Mouse (Mus musculus) kidney, postnatal 0 days (tissue): ENCODE data around the gene Cxcl12. TPM values are rescaled to one million over a fixed set of nuclear protein-coding genes. Genes with fewer than 3 reads are reported as not detected.

Experiments used
- ATAC-seq: fragments of 200-750 bp; cut with Nextera tagmentation; replicated peaks from 2 replicates; pipeline ENCODE4 v1.8.0; 2017; ENCODE audit warnings: low read depth, moderate number of reproducible peaks, moderate TSS enrichment, moderate library complexity; ENCODE audit not compliant: low FRiP score
- DNase-seq: peaks from one replicate; pipeline ENCODE4 v3.0.0-alpha.2; 2016; ENCODE audit warnings: low spot score
- H3K27ac ChIP-seq: fragments of 300-500 bp; sonication (generic); 2 replicates; pipeline ENCODE4 v1.5.1; 2014; ENCODE audit warnings: mild to moderate bottlenecking
- H3K27me3 ChIP-seq: fragments of 300-500 bp; sonication (generic); 2 replicates; pipeline ENCODE4 v1.6.1; 2014; ENCODE audit warnings: low read length, mixed read lengths; ENCODE audit not compliant: insufficient read depth
- H3K36me3 ChIP-seq: fragments of 300-500 bp; sonication (generic); 2 replicates; pipeline ENCODE4 v1.6.1; 2014; ENCODE audit warnings: low read length, mixed read lengths; ENCODE audit not compliant: insufficient read depth
- H3K4me1 ChIP-seq: fragments of 300-500 bp; sonication (generic); replicated peaks from 2 replicates; pipeline ENCODE4 v1.6.1; 2014; ENCODE audit warnings: antibody characterized with exemption, low read length, mixed read lengths; ENCODE audit not compliant: insufficient read depth
- H3K4me2 ChIP-seq: fragments of 300-500 bp; sonication (generic); 2 replicates; pipeline ENCODE4 v1.6.1; 2014; ENCODE audit warnings: mild to moderate bottlenecking, low read length, moderate library complexity, mixed read lengths
- H3K4me3 ChIP-seq: fragments of 300-500 bp; sonication (generic); replicated peaks from 2 replicates; pipeline ENCODE4 v1.5.1; 2014; ENCODE audit warnings: low read depth, low read length
- H3K9ac ChIP-seq: fragments of 300-500 bp; sonication (generic); 2 replicates; pipeline ENCODE4 v1.6.1; 2014; ENCODE audit warnings: low read depth, low read length
- H3K9me3 ChIP-seq: fragments of 300-500 bp; sonication (generic); replicated peaks from 2 replicates; pipeline ENCODE4 v1.6.1; 2016; ENCODE audit warnings: low read length, inconsistent platforms, mixed read lengths
- CTCF ChIP-seq: IDR thresholded peaks from 2 replicates; pipeline ENCODE4 v1.5.1; 2016; ENCODE audit warnings: antibody characterized with exemption, low read depth, mild to moderate bottlenecking, moderate library complexity
- WGBS: fragments of 180-500 bp; shearing (Covaris S2); extraction: QIAGEN DNeasy Blood & Tissue Kit; methylation state at CpG from one replicate; pipeline ENCODE4 v1.1.7; 2014; 5-methylcytosine and 5-hydroxymethylcytosine counted together
- polyA plus RNA-seq: library from polyadenylated mRNA; unstranded; fragments of >200 nt; fragmentation: Nextera tagmentation; extraction: Ambion mirVana; gene quantifications from 2 replicates; pipeline ENCODE4 v1.2.1, GENCODE M21; 2015

Cxcl12 gene
- polyA plus RNA-seq, 1 experiment from 2014 or later, result 204 TPM

DNA sequence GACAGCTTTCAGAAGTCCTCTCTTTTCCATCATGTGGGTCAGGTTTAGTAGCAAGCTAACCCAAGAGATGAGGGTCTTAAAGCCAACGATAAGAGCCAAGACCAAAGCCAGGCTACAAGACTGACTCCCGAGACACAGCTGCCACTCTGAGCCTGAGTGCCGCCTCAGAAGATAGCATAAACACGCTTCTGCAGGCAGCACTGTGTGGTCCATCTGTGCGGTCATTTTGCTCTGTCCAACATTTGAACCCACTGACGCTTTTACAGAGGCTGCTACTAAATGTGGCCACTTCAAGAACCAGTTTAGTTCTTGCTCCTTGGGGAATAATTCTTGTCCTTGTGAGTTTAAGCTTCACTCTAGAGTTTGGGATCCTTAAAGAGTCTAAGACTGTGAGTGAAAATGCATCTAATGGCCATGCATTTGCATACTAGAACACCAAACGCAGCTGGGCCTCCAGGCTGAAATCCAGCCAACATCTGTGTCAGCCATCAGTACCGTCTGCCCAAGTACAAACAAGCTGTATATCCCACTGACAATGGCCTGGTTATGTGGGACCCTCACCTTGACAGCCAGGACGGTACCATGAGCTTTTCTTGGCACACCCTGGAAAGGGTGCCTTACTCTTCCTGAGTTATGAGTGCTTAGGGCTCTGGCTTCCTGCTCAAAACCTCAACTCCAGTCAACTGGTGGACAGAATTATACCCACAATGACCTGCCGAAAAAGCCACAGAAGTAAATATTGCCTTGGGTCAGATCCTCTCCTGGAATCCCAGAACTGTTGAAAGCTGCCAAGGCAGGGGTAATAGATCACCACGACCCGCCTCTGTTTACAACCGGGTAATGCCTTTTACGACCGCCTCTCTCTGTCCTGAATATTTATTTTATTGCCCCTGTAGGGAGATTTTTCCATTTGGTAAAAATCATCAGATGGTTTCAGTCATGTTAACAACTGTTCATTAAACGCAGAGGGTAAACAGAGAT lies 8.3 kb upstream of the Cxcl12 start:
- Histone ChIP-seq H3K4me1 (peaks cover 7% of the 10 kb centered on the region; the same call in 1 of the 2 replicates), H3K9ac (no peak overlapping the region), H3K9me3 (no peaks in the 10 kb centered on the region), H3K4me3 (no peak overlapping the region), H3K27ac (no peak overlapping the region; the same call in 1 of the 2 replicates), H3K4me2 (no peak overlapping the region), H3K27me3 (no peaks in the 10 kb centered on the region; the same call in 1 of the 2 replicates), H3K36me3 (no peaks in the 10 kb centered on the region)
- 20% methylated on average over 16 of the region's 16 CpGs for WGBS
- DNase-seq (peak; percentile 90), ATAC-seq (no peak; the same call in 1 of the 2 replicates)
- no peak for TF ChIP-seq CTCF

DNA sequence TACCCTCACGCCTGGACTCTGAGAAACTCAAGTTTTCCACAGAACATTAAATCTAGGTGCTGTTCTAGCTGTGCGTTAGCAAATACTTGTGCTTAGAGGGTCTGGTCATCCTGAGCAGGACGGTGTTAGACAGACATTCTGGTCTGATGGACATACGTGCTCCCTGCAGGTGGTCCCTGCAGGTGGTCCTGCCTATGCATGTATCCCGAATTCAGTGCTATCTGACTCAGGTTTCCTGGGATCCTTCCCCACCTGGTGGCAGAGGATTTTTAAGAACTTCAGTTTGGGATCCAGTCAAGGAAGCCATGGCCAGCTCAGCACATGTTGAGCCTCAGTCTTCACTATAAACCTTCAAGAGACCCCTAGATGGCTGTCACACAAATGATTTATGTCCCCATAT lies 4.8 kb upstream of the Cxcl12 start:
- Histone ChIP-seq H3K27ac (no peak overlapping the region), H3K9me3 (no peaks in the 10 kb centered on the region), H3K4me1 (peaks cover 6% of the 10 kb centered on the region; the same call in 1 of the 2 replicates), H3K4me2 (no peak overlapping the region), H3K27me3 (no peaks in the 10 kb centered on the region; the same call in 1 of the 2 replicates), H3K4me3 (no peak overlapping the region), H3K9ac (no peak overlapping the region), H3K36me3 (no peaks in the 10 kb centered on the region)
- DNase-seq (no peak), ATAC-seq (no peak)
- WGBS, result 83% methylated on average over 5 of the region's 5 CpGs
- TF ChIP-seq CTCF, result peak; percentile 31

DNA sequence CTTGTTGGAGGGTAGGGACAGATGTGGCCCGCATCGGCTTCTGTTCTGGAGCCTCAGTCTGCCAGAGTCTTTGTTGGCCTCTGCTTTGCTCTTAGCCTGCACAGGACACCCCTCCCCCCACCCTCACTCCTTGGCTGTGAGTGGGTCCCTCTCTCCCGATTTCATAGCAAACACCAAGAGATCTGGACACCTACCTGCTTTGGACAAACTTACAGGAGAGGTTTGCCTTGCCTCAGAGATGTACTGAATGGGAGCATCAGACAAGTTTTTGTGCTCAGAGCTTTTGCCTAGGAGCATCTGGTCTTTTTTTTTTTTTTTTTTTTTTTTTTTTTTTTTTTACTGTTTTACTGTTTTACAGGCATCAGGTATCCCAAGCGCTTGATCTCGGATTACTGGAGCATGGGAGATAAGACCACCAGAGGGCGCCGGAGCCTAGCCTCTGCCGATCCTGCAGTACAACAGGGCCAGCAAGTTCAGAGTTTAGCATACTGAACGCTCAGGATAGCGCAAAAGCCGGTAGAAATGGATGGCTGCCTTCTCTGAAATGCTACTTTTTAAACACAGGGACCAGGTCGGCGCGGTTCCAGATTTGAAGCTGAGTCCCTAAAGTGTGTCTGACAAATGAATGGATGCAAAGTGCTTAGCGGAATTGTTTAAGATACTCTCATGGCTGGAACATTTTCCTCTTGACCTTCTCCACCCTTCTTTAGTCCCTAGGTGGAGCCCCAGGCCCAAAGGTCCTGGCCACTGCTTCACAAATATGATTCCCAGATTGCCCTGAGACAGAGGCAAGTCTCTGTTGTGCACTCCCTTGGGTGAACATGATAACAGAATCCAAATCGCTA lies 1.5 kb upstream of the Cxcl12 start:
- Histone ChIP-seq H3K4me3 (no peak overlapping the region), H3K4me2 (peak overlapping the region; percentile 90; the same call in 1 of the 2 replicates), H3K9me3 (no peaks in the 10 kb centered on the region), H3K9ac (no peak overlapping the region), H3K36me3 (no peaks in the 10 kb centered on the region), H3K27me3 (no peaks in the 10 kb centered on the region; the same call in 1 of the 2 replicates), H3K4me1 (peaks cover 4% of the 10 kb centered on the region; the same call in 1 of the 2 replicates), H3K27ac (no peak overlapping the region)
- ATAC-seq (peak; percentile 62; the same call in 1 of the 2 replicates), DNase-seq (peak; percentile 96)
- TF ChIP-seq CTCF, result peak; percentile 85
- whole genome bisulfite sequencing, result 3% methylated on average over 16 of the region's 16 CpGs

DNA sequence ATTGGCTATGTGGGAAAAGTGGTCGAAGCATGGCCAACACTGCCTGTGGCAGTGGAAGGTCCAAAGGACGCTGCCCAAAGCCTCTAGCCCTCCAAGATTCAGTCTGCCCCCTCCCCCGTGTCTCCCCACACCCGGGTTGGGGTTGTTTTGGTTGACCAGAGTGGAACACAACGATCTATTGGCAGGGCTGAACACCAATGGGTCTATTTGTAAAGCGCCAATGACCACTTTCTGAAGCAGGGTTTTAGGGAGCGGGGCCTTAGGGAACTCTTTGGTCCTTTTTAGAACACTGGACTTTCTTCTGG lies 957 bp upstream of the Cxcl12 start:
- no peak overlapping the region for H3K4me3 ChIP-seq
- no peaks in the 10 kb centered on the region; the same call in 1 of the 2 replicates for H3K27me3 ChIP-seq
- H3K4me2 ChIP-seq, result peak overlapping the region; percentile 90
- H3K9me3 ChIP-seq, result no peaks in the 10 kb centered on the region
- no peak overlapping the region for H3K27ac ChIP-seq
- TF ChIP-seq CTCF, result no peak
- H3K36me3 ChIP-seq, result no peaks in the 10 kb centered on the region
- DNase-seq (no peak), ATAC-seq (no peak)
- H3K4me1 ChIP-seq, result peaks cover 4% of the 10 kb centered on the region; the same call in 1 of the 2 replicates
- H3K9ac ChIP-seq, result no peak overlapping the region
- 25% methylated on average over 7 of the region's 7 CpGs for WGBS

DNA sequence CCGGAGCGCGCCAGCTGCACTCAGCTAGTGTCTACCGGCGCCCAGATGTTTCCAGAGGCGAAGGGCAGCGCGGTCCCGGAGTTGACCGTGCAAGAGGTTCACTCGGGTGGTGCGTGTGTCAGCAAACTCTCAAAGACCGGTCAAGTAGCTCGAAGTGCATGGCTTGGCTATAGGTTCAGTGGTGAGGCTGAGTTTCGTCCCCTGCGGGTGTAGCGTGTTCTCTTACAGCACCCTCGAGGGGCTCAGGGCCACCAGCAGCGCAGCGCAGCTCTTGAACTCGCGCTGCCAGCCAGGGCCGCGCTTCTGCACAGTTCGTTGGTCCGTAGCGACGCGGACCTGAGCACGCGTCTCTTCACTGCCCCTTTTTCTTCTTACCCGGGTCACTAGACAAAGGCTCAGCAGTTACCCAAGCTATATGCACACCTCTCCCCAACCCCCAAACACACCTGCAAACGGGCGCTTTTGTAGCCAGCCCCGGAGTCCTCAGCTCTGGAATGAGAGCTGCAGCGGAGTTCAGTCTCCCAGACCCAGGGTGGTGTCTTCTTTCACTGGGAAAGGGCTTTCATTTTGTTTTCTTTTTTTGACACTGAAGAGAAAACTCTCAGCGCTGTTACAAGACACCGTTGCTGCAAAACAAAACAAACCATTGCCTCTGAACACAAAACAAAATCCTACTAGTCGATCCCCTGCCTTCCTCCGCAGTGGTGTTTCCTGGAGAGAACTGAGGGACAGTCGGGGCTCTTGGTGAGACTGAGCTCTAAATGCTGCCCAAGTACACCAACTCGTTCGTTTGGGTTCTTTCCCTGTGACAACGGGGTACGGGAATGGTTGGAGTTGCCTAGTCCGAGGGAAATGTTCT lies 945 bp downstream of the Cxcl12 start:
- no peak for TF ChIP-seq CTCF
- peak; percentile 19; the same call in 1 of the 2 replicates for ATAC-seq
- peak; percentile 57 for DNase-seq
- Histone ChIP-seq H3K9me3 (no peaks in the 10 kb centered on the region), H3K9ac (peak overlapping the region; percentile 78), H3K27me3 (no peaks in the 10 kb centered on the region), H3K4me3 (peak overlapping the region; percentile 73), H3K27ac (peak overlapping the region; percentile 57), H3K4me1 (peaks cover 4% of the 10 kb centered on the region; the same call in 1 of the 2 replicates), H3K4me2 (peak overlapping the region; percentile 90), H3K36me3 (no peaks in the 10 kb centered on the region)
- WGBS, result under 1% methylated on average over 46 of the region's 46 CpGs
